Mouse (Mus musculus) v-Abl transformed pro-B cells (cell line): ENCODE measurements around the gene Mpv17l2.

ENCODE experiments used
- in situ Hi-C, 2 experiments: fragments of 400-800 bp; cut with MboI; formaldehyde crosslinking; loops; one replicate each; pipeline ENCODE4 v1.15.1; 2025; ENCODE audit not compliant: unreplicated experiment in 2 of 2

The Mpv17l2 gene

DNA sequence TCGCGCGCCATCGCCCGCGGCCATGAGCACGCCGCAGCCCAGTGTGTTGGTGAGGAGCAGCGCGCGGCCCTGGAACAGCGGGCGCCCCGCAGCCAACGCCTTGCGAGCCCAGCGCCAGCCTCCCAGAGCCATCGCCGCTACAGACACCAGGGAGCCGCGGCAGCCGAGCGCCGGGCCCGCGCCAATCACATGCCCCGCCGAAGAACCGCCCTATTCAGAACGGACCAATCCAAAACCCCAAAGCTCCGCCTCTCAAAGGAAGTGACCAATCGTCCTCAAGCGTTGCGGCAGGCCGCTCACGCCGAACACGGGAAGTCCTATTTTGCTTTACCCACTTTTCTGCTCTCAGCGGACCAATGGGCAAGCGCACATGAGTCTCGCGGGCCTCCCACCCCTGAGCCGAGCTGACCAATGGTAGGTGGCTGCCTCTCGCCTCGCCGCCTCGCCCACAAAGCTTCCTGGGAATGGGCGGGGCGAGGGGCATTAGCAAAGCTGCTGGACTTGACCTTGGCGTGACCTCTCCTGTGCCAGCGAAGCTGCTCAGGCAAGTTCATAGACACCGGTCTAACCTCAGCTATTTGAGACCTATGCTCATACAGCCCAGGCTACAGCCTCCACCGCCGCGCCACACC lies at the start of gene Mpv17l2:
Mpv17l2 (minus strand) TSS at position 172 of the 632 bp plus-strand sequence.
- in situ Hi-C loops = no loop called here

DNA sequence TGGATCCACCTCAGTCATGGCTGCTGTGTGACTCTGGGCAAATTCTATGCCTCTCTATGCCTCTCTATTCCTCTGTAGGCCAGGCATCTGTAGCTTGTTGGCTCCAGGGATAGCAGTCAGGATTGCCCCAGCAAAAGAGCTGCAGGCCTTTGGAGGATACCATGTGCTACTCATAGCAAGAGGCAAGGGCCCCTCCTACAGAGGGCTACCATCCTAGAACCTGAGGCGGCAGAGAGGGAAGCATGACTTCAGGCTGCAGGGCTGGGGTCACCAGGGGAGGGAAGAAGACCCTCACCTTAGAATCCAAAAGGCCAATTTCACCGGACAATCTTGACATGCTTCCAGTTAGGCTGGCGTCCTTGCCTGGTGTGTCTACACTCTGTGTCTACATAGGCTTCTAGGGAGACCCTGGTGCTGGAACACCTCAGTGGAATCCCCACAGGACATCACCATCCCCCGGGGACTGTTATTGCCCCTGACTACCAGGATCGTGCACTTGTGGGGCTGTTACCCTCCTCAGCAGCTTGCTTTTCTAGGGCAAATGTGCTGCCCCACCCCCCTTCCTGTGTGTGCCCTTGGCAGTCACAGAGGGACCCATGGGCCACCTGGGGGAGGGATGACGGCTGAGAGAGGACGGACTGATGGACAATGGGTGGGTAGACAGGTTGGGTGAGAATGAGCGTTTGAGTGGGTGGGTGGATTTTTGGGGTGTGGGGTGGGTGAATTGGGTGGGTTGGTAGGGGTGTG lies 48.4 kb upstream of the Mpv17l2 start:
- in situ Hi-C loops = no loop called here

GRCm38 (mm10) chr8:70808239-70808638 lies 47.5 kb upstream of the Mpv17l2 start, which contains the start of gene Il12rb1:
Gene Il12rb1, plus strand, starts transcription at chr8:70808449.
- in situ Hi-C loops = no loop called here

DNA sequence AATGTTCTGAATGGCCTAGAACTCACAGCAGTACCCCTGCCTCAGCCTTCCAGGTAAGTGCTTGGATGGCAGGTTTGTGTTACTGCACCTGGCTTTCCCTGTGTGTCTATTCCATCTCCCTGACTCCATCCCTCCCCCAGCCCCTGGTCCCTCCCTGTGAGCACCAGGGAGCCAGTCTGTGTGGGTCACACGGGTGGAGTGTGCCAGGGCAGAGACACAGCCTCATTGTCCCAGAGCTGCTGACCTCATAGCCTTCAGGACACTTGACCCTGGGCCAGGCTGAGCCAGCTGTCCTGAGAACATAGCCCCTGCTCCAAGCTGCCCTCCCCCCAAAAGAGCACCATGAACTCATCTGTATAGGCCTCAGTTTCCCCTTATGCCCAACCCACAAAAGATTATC lies 46.6 kb upstream of the Mpv17l2 start:
- in situ Hi-C loops = no loop called here

GRCm38 (mm10) chr8:70806541-70806940 lies 45.8 kb upstream of the Mpv17l2 start:
- in situ Hi-C loops = no loop called here

GRCm38 (mm10) chr8:70804481-70805206 lies 43.9 kb upstream of the Mpv17l2 start, which contains the start of gene Mast3:
Gene Mast3, minus strand, starts transcription at chr8:70805054.
- in situ Hi-C loops = loop anchor here (5.0 kb wide), 2 partner anchors 33 to 37 kb away; partner anchors contain the start of gene Arrdc2 (in 2 of the 2)

- in situ Hi-C loops = loop anchor here (5.0 kb wide), 2 partner anchors 33 to 37 kb away; partner anchors contain the start of gene Arrdc2 (in 2 of the 2)
Measured at GRCm38 (mm10) chr8:70803761-70804480, 43.2 kb upstream of the Mpv17l2 start.

- in situ Hi-C loops = loop anchor here (5.0 kb wide), 2 partner anchors 34 to 36 kb away; partner anchors contain the start of gene Arrdc2 (in 2 of the 2)
Measured at GRCm38 (mm10) chr8:70802786-70803510, 42.2 kb upstream of the Mpv17l2 start.

DNA sequence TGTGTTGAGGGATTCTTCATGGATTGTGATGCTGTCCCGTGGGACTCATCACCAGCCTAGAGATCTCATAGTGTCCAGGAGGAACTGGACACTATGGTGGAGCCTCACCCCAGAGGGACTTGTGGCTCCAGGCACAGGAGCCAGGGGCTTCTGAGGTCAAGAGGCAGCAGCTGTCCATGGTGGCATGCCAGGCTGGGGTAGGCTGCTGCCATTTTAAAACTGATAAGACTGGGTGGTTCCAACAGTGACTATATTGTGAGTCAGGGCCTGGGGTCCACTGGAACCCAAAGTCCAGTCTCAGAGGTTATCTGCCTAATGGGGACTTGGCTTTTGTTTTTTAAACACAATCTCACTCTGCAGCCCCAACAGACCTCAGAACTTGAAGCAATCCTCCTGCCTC lies 41.1 kb upstream of the Mpv17l2 start:
- in situ Hi-C loops = loop anchor here (5.0 kb wide), 2 partner anchors 35 kb away; partner anchors contain the start of gene Arrdc2 (in 2 of the 2)

DNA sequence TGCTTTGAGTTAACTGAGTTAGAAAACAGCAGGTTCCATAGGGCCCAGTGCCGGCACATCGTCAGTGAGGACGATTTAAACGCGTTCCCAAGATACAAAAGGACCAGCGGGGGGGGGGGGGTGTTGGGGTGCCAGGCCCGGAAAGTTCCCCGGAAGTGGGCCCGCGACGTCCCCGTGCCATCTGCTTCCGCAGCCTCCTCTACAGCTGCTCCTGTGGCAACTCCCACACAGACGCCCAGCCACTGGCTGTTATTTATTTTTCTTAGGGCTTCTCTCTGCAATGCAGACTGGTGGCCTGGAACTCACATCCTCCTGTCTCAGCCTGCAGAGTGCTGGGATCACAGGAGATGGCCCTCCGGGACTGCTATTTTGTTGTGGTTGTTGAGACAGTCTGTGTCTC lies 40.4 kb upstream of the Mpv17l2 start:
- in situ Hi-C loops = loop anchor here (5.0 kb wide), 2 partner anchors 34 to 36 kb away; partner anchors contain the start of gene Arrdc2 (in 2 of the 2)

DNA sequence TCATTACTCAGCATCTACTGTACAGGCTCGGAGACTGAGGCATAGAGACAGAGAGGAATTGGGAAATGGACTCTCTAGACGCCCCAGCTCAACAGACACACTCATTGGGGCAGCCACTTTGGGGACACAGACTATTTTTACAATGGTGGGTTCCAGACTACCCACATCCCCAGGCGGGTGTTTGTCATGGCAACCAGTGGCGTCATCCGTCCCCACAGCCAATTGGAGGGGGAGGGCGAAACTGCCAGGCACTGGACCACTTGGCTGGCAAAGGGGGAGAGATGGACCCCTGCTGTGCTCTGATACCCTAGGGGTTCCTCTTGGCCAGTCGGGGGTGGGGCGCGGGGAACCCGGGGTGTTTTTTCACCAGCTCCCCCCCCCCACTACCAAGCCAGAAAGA lies 39.9 kb upstream of the Mpv17l2 start:
- in situ Hi-C loops = loop anchor here (5.0 kb wide), 2 partner anchors 33 to 37 kb away; partner anchors contain the start of gene Arrdc2 (in 2 of the 2)

- in situ Hi-C loops = no loop called here
Measured at GRCm38 (mm10) chr8:70798281-70798680, 37.5 kb upstream of the Mpv17l2 start.

GRCm38 (mm10) chr8:70797081-70798070 lies 36.6 kb upstream of the Mpv17l2 start:
- in situ Hi-C loops = no loop called here

DNA sequence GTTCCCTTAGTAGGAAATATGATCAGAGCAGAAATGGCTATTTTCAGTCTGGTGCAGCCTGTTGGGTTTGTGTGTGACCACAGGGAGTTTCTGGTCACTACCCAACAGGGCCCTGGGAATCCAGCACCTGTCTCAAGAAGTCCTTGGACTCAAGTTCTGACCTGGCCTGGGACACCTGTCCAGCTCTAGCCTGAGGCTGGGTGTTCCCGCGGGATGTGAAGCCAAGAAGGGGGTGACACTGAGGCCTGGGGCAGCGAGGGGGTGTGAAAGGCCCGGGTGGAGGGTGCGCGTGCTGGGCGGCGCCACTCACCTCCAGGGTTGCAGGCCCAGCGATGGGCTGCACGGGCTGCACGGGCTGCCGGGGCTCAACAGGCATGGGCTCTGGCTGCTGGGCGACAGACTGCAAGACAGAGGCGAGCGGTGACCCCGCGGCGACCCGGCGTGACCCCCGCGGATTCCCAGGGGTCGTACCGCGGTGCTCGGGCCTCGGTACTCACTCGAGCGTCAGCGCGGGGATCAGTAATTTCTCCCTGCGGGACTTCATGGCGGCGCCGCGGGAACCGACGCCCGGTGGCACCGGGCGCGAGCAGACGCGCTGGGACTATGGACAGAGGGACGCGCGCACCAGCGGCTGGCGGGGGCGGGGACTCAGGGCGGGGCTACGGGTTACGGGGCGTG lies 35.8 kb upstream of the Mpv17l2 start:
- in situ Hi-C loops = no loop called here

GRCm38 (mm10) chr8:70795370-70795769 lies 34.6 kb upstream of the Mpv17l2 start:
- in situ Hi-C loops = no loop called here

DNA sequence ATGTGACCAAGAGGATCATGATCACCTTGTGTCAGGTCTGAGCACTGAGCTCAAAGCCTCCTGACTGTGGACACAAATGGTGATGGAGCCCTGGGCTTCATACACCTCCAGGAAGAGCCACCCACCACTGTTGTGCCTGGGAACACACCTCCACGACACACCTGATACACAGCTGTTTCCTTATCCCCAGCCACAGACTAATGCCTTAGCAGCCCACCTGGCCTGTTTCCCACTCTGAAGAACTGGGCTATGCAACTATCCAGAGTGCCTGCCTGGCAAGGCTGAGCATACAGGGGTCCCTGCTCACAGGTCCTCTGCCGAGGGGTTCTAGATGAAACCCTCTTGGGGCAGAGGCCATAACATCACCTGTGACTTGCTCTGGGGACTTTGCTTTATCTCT lies 33.5 kb upstream of the Mpv17l2 start:
- in situ Hi-C loops = no loop called here

GRCm38 (mm10) chr8:70792700-70793099 lies 32.0 kb upstream of the Mpv17l2 start:
- in situ Hi-C loops = no loop called here
